Mouse (Mus musculus): Measurements from ENCODE around the gene Bbs5.
A peak's percentile ranks its signal among the peaks of the same experiment; 100 is the strongest.
"Not testable (repeated sequence)": the region's sequence is repeated elsewhere in the genome, so short reads cannot be mapped to it uniquely, and the experiment has no call there.

Bbs5 gene

GRCm38 (mm10) chr2:69646726-69647490 is at the start of gene Bbs5:
Bbs5 (plus strand) TSS chr2:69647171.
- peak; percentile 89 for DNase-seq (ENCODE audit: low spot score)

- no peak for DNase-seq (ENCODE audit: low spot score)
Observed at GRCm38 (mm10) chr2:69603726-69604393, 43.1 kb upstream of the Bbs5 start.

- DNase-seq (ENCODE audit: low spot score), result no peak
Observed at GRCm38 (mm10) chr2:69606621-69607020, 40.4 kb upstream of the Bbs5 start.

GRCm38 (mm10) chr2:69612237-69612636 is 34.7 kb upstream of the Bbs5 start:
- DNase-seq (ENCODE audit: low spot score), result no peak

GRCm38 (mm10) chr2:69612716-69613115 is 34.3 kb upstream of the Bbs5 start:
- no peak for DNase-seq (ENCODE audit: low spot score)

- DNase-seq (ENCODE audit: low spot score), result no peak
Observed at GRCm38 (mm10) chr2:69613237-69613636, 33.7 kb upstream of the Bbs5 start.

GRCm38 (mm10) chr2:69618336-69618735 is 28.6 kb upstream of the Bbs5 start:
- no peak for DNase-seq (ENCODE audit: low spot score)

GRCm38 (mm10) chr2:69619286-69619685 is 27.7 kb upstream of the Bbs5 start:
- DNase-seq (ENCODE audit: low spot score), result no peak

- no peak for DNase-seq (ENCODE audit: low spot score)
Observed at GRCm38 (mm10) chr2:69629215-69629614, 17.8 kb upstream of the Bbs5 start.

- no peak for DNase-seq (ENCODE audit: low spot score)
Observed at GRCm38 (mm10) chr2:69629914-69630313, 17.1 kb upstream of the Bbs5 start.

GRCm38 (mm10) chr2:69630792-69631191 is 16.2 kb upstream of the Bbs5 start:
- DNase-seq (ENCODE audit: low spot score), result no peak

- DNase-seq (ENCODE audit: low spot score), result no peak
Observed at GRCm38 (mm10) chr2:69631449-69631848, 15.5 kb upstream of the Bbs5 start.

- no peak for DNase-seq (ENCODE audit: low spot score)
Observed at GRCm38 (mm10) chr2:69635064-69635701, 11.8 kb upstream of the Bbs5 start.

GRCm38 (mm10) chr2:69635807-69636206 is 11.2 kb upstream of the Bbs5 start:
- DNase-seq (ENCODE audit: low spot score), result no peak

- DNase-seq (ENCODE audit: low spot score), result not testable (repeated sequence)
Observed at GRCm38 (mm10) chr2:69637989-69638388, 9.0 kb upstream of the Bbs5 start.

GRCm38 (mm10) chr2:69640100-69640499 is 6.9 kb upstream of the Bbs5 start:
- DNase-seq (ENCODE audit: low spot score), result no peak

GRCm38 (mm10) chr2:69644968-69645617 is 1.9 kb upstream of the Bbs5 start:
- no peak for DNase-seq (ENCODE audit: low spot score)

GRCm38 (mm10) chr2:69649716-69650115 is 2.7 kb downstream of the Bbs5 start:
- DNase-seq (ENCODE audit: low spot score), result no peak

- DNase-seq (ENCODE audit: low spot score), result no peak
Observed at GRCm38 (mm10) chr2:69659326-69659725, 12.4 kb downstream of the Bbs5 start.

- no peak for DNase-seq (ENCODE audit: low spot score)
Observed at GRCm38 (mm10) chr2:69663827-69664476, 17.0 kb downstream of the Bbs5 start.

GRCm38 (mm10) chr2:69667656-69668055 is 20.7 kb downstream of the Bbs5 start:
- DNase-seq (ENCODE audit: low spot score), result no peak

GRCm38 (mm10) chr2:69668414-69668813 is 21.4 kb downstream of the Bbs5 start:
- no peak for DNase-seq (ENCODE audit: low spot score)
